Mouse (Mus musculus) lung, embryonic 14.5 days (tissue): ENCODE measurements around the gene Thy1. TPM values are rescaled to one million over a fixed set of nuclear protein-coding genes. Genes with fewer than 3 reads are reported as not detected.

Source experiments
- ATAC-seq: fragments of 200-750 bp; cut with Nextera tagmentation; 2 replicates; pipeline ENCODE4 v1.8.0; 2017; ENCODE audit warnings: mild to moderate bottlenecking, moderate TSS enrichment, moderate library complexity; ENCODE audit not compliant: insufficient read depth
- DNase-seq: peaks from one replicate; pipeline ENCODE4 v3.0.0-alpha.2; 2015
- H3K27ac ChIP-seq: fragments of 300-500 bp; sonication (generic); 2 replicates; pipeline ENCODE4 v1.5.1; 2014; ENCODE audit warnings: low read depth, mild to moderate bottlenecking, moderate library complexity
- H3K27me3 ChIP-seq: fragments of 300-500 bp; sonication (generic); 2 replicates; pipeline ENCODE4 v1.6.1; 2014; ENCODE audit warnings: low read length, control low read depth; ENCODE audit not compliant: insufficient read depth
- H3K36me3 ChIP-seq: fragments of 300-500 bp; sonication (generic); 2 replicates; pipeline ENCODE4 v1.6.1; 2014; ENCODE audit warnings: control low read depth; ENCODE audit not compliant: insufficient read depth
- H3K4me1 ChIP-seq: fragments of 300-500 bp; sonication (generic); 2 replicates; pipeline ENCODE4 v1.6.1; 2014; ENCODE audit warnings: antibody characterized with exemption, control low read depth; ENCODE audit not compliant: insufficient read depth
- H3K4me2 ChIP-seq: fragments of 300-500 bp; sonication (generic); 2 replicates; pipeline ENCODE4 v1.6.1; 2014; ENCODE audit warnings: mild to moderate bottlenecking
- H3K4me3 ChIP-seq: fragments of 300-500 bp; sonication (generic); 2 replicates; pipeline ENCODE4 v1.5.1; 2014; ENCODE audit warnings: low read depth, low read length
- H3K9ac ChIP-seq: fragments of 300-500 bp; sonication (generic); 2 replicates; pipeline ENCODE4 v1.6.1; 2014
- H3K9me3 ChIP-seq: fragments of 300-500 bp; sonication (generic); 2 replicates; pipeline ENCODE4 v1.6.1; 2016; ENCODE audit warnings: low read depth, low read length, control low read depth
- CTCF ChIP-seq: IDR thresholded peaks from 2 replicates; pipeline ENCODE4 v1.5.1; 2016; ENCODE audit warnings: antibody characterized with exemption, low read depth
- WGBS: fragments of 180-500 bp; shearing (Covaris S2); extraction: QIAGEN DNeasy Blood & Tissue Kit; methylation state at CpG from one replicate; pipeline ENCODE4 v1.1.7; 2014; 5-methylcytosine and 5-hydroxymethylcytosine counted together
- polyA plus RNA-seq: library from polyadenylated mRNA; unstranded; fragments of >200 nt; fragmentation: Nextera tagmentation; extraction: Ambion mirVana; gene quantifications from 2 replicates; pipeline ENCODE4 v1.2.1, GENCODE M21; 2014

Thy1 gene
- polyA plus RNA-seq, 1 experiment from 2014 or later, result 0.46 TPM

- H3K27me3 ChIP-seq, result peaks cover 10% of the 10 kb centered on the region
- H3K4me1 ChIP-seq, result no peaks in the 10 kb centered on the region
- DNase-seq (no peak), ATAC-seq (no peak)
- no peak for TF ChIP-seq CTCF
- H3K36me3 ChIP-seq, result no peaks in the 10 kb centered on the region
- no peak overlapping the region for H3K27ac ChIP-seq
- WGBS, result 80% methylated on average over 8 of the region's 8 CpGs
- H3K9ac ChIP-seq, result no peak overlapping the region
- H3K4me2 ChIP-seq, result no peak overlapping the region
- H3K4me3 ChIP-seq, result no peak overlapping the region
- no peaks in the 10 kb centered on the region for H3K9me3 ChIP-seq
Measured at GRCm38 (mm10) chr9:44049381-44050165, 6.4 kb downstream of the Thy1 start.

- DNase-seq (no peak), ATAC-seq (no peak)
- TF ChIP-seq CTCF, result peak; percentile 9; the same call in 1 of the 2 replicates
- 56% methylated on average over 3 of the region's 3 CpGs for WGBS
- H3K4me3 ChIP-seq, result no peak overlapping the region
- no peak overlapping the region for H3K9ac ChIP-seq
- no peaks in the 10 kb centered on the region for H3K4me1 ChIP-seq
- no peak overlapping the region for H3K4me2 ChIP-seq
- H3K9me3 ChIP-seq, result no peaks in the 10 kb centered on the region
- H3K27ac ChIP-seq, result no peak overlapping the region
- no peaks in the 10 kb centered on the region for H3K27me3 ChIP-seq
- H3K36me3 ChIP-seq, result no peaks in the 10 kb centered on the region
Measured at GRCm38 (mm10) chr9:44052855-44053254, 9.7 kb downstream of the Thy1 start.

GRCm38 (mm10) chr9:44053936-44054335 is 10.8 kb downstream of the Thy1 start:
- WGBS, result 43% methylated on average over 1 of the region's 1 CpGs
- DNase-seq, result no peak
- TF ChIP-seq CTCF, result no peak
- Histone ChIP-seq H3K4me3 (no peak overlapping the region), H3K27me3 (no peaks in the 10 kb centered on the region), H3K9me3 (no peaks in the 10 kb centered on the region), H3K36me3 (no peaks in the 10 kb centered on the region), H3K4me1 (no peaks in the 10 kb centered on the region), H3K9ac (no peak overlapping the region), H3K4me2 (no peak overlapping the region), H3K27ac (no peak overlapping the region)
- ATAC-seq, result no peak

DNA sequence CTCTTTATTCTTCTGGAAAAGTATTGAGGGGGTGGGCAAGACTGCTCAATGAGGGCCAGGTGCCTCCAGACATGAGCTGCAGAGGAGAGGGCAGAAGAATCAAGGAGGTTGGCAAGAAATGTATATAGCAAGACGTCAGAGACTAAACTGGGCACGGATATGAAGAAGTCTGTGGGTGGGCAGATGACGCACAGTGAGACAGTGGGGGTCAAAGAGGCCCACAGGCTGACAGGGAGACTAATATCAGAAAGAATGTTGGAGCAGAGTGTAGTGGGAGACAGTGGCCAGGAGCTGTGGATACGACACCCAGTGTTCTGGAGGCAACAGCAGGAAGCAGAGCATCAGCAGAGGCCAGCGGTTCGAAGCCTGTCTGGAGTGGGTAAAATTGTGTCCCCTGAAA is 15.4 kb downstream of the Thy1 start:
- Histone ChIP-seq H3K36me3 (no peaks in the 10 kb centered on the region), H3K27ac (no peak overlapping the region), H3K9me3 (no peaks in the 10 kb centered on the region), H3K4me1 (no peaks in the 10 kb centered on the region), H3K27me3 (no peaks in the 10 kb centered on the region), H3K9ac (no peak overlapping the region), H3K4me3 (no peak overlapping the region), H3K4me2 (no peak overlapping the region)
- WGBS, result 68% methylated on average over 6 of the region's 6 CpGs
- ATAC-seq (no peak), DNase-seq (no peak)
- TF ChIP-seq CTCF, result no peak

- H3K36me3 ChIP-seq, result no peaks in the 10 kb centered on the region
- peak; percentile 24 for TF ChIP-seq CTCF
- no peak overlapping the region for H3K4me3 ChIP-seq
- H3K27me3 ChIP-seq, result no peaks in the 10 kb centered on the region
- H3K27ac ChIP-seq, result no peak overlapping the region
- 21% methylated on average over 1 of the region's 1 CpGs for WGBS
- 0 out of 2 replicates have a peak, but pooled peaks cover 5% of the 10 kb centered on the region for H3K4me1 ChIP-seq
- ATAC-seq, result no peak
- DNase-seq, result no peak
- no peaks in the 10 kb centered on the region for H3K9me3 ChIP-seq
- H3K9ac ChIP-seq, result no peak overlapping the region
- no peak overlapping the region for H3K4me2 ChIP-seq
Measured at GRCm38 (mm10) chr9:44065177-44065576, 22.0 kb downstream of the Thy1 start.

DNA sequence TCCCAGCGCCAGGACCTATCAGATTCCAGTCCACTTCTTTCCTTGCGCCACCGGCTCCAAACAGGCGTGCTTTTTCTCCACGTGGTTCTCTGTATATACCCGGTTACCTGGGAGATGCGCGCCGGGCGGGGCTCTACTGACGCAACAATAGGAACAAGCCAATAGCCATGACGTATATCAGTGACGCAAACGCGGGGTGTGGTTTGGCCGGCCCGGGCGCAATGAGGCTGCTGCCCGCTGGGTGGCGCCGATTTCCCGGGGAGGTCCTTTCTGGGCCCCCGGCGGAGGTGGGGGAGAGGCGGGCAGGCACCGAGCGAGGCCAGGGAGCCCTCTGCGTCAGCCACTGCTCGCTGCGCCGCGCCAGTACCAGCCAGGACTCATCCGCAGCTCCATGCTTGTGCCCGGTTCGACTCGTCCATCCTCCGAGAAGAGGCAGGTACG is 23.6 kb downstream of the Thy1 start, which contains the start of gene Usp2:
TSS of gene Usp2 (plus strand) at position 237 of the 441 bp plus-strand sequence.
- 0 out of 2 replicates have a peak, but pooled peaks cover 8% of the 10 kb centered on the region for H3K4me1 ChIP-seq
- under 1% methylated on average over 37 of the region's 38 CpGs for WGBS
- TF ChIP-seq CTCF, result peak; percentile 84

GRCm38 (mm10) chr9:44067241-44067959 is 24.2 kb downstream of the Thy1 start:
- H3K9ac ChIP-seq, result peak overlapping the region; percentile 50
- H3K27ac ChIP-seq, result no peak overlapping the region
- 4% methylated on average over 15 of the region's 15 CpGs for WGBS
- ATAC-seq, result no peak
- 0 out of 2 replicates have a peak, but pooled peaks cover 10% of the 10 kb centered on the region for H3K4me1 ChIP-seq
- TF ChIP-seq CTCF, result no peak
- no peaks in the 10 kb centered on the region for H3K36me3 ChIP-seq
- peak overlapping the region; percentile 44 for H3K4me3 ChIP-seq
- no peaks in the 10 kb centered on the region for H3K9me3 ChIP-seq
- DNase-seq, result peak; percentile 52
- peak overlapping the region; percentile 87 for H3K4me2 ChIP-seq
- no peaks in the 10 kb centered on the region for H3K27me3 ChIP-seq

More for the DNA sequence above, 23.6 kb downstream of the Thy1 start, which contains the start of gene Usp2:
- Histone ChIP-seq H3K9ac (peak within 1 kb of the TSS; percentile 50), H3K36me3 (no peaks in the 10 kb centered on the region), H3K27ac (no peak within 1 kb of the TSS), H3K9me3 (no peaks in the 10 kb centered on the region), H3K4me2 (peak within 1 kb of the TSS; percentile 87), H3K27me3 (no peaks in the 10 kb centered on the region), H3K4me3 (peak within 1 kb of the TSS; percentile 44)
- DNase-seq (peak; percentile 99), ATAC-seq (peak; percentile 97)
